ENCODE assay signal across 26 mouse cellular contexts in the genomic region with DNA sequence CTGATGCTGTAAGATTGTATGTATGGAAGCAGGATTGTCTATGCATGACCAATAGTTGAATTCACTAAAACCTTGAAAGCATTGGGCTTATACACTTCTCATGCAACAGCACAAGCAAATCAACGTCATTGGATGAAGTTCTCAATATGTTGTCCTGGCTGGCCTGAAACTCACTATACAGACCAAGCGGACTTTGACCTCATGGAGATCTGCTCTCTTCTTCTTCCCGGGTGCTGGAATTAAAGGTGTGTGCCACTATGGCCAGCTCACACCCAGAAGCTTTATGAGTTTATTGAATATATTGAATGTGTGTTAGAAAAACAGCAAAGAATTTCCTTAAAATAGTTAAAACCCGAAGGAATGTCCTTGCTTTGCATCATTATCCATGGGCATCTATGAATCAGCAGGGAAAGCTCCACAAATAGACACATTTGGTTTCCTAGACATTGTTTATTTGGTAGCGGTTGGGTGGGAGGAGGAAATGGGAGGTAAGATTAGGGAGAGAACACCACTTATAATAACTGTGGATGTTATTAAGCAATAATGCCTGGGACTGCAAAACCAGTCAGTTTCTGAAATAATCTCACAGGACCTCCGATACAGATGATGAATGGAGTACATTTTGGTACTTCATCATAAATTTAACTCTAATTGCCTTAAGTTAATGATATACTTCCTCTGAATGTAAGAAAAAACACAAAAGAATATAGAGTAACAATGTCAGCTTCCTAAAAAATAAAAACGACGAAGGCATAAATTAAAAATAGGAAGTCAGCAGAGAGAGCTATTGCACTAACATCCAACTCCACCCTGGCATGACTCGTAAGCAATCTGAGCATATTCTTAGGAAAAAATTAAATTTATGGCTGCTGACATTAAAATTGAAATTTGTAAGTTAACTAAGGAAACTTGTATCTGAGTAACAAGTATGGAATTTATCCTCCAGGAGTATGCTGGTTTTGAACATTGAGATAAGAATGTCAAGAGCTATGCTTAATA.
DNase-seq lines count a peak whose midpoint lies in the region; ATAC-seq and TF ChIP-seq lines count a peak whose summit lies in the region.
"Had no signal": no experiment of that assay in that cellular context is flagged by ENCODE, and none has a peak within 500 bp of the region (broad histone marks: within the 10 kb centered on the region; RNA-seq: fewer than 3 reads in every experiment).

No protein-coding gene starts in this region.

- CTCF ChIA-PET in Patski (lab: Charles Lee): interaction anchor here (0.9 to 1.6 kb wide), 5 partner anchors 9 to 30 kb away, joined by 3 to 6 read pairs (median 4); no protein-coding TSS in a partner anchor

- no peak for DNase-seq in Patski (ENCODE audit: low read depth, low spot score)
- DNase-seq in adrenal gland, adult (ENCODE audit: inconsistent age in 2 of 2, low spot score in 1 of 2): no peak
- DNase-seq in left cerebral cortex, adult 2 months (ENCODE audit: extremely low spot score in 1 of 2, low spot score in 2 of 2): no peak
- no peak for DNase-seq in heart, postnatal 10 days
- DNase-seq: adrenal gland, postnatal 25 days; cerebellum, adult 11-12 months; cerebellum, postnatal 10 days; forebrain, postnatal 0 days; gastrocnemius, postnatal 10 days; heart, postnatal 4 days; kidney, adult 2 months; kidney, postnatal 10 days; lung, embryonic 14.5 days; lung, postnatal 14 days; thymus, postnatal 4 days had no signal

- no peaks in the 10 kb centered on the region for H3K9me3 ChIP-seq in intestine, postnatal 0 days (ENCODE audit: control insufficient read depth)
- H3K9me3 ChIP-seq: embryonic facial prominence, embryonic 10.5 days; embryonic facial prominence, embryonic 15.5 days; forebrain, embryonic 12.5 days; limb, embryonic 13.5 days; midbrain, embryonic 13.5 days had no signal

- H3K4me3 ChIP-seq in C2C12 (ENCODE audit: insufficient read depth, poor library complexity, severe bottlenecking) (no peak overlapping the region), myocyte (no peak overlapping the region)
- H3K4me3 ChIP-seq in intestine, postnatal 0 days (ENCODE audit: low read depth, low read length): no peak overlapping the region
- no peak overlapping the region for H3K4me3 ChIP-seq in left cerebral cortex, adult 2 months
- H3K4me3 ChIP-seq: embryonic facial prominence, embryonic 10.5 days; embryonic facial prominence, embryonic 15.5 days; forebrain, embryonic 12.5 days; limb, embryonic 13.5 days; midbrain, embryonic 13.5 days had no signal

- no peak overlapping the region for H3K9ac ChIP-seq in intestine, postnatal 0 days (ENCODE audit: low read depth, low read length)
- H3K9ac ChIP-seq: embryonic facial prominence, embryonic 15.5 days; forebrain, embryonic 12.5 days; forebrain, postnatal 0 days; hindbrain, embryonic 14.5 days; limb, embryonic 13.5 days; liver, embryonic 14.5 days; lung, embryonic 14.5 days; midbrain, embryonic 13.5 days had no signal

- in situ Hi-C loops in Patski (cut with MboI; ENCODE audit: low pct_unique_long_range_greater_than_20kb): no loop called here

- peak; percentile 67 for ATAC-seq in Patski
- ATAC-seq in intestine, postnatal 0 days: peak; percentile 79
- ATAC-seq: forebrain, postnatal 0 days; midbrain, embryonic 13.5 days had no signal

- H3K79me2 ChIP-seq in C2C12 (ENCODE audit: control insufficient read depth, insufficient read depth) (no peaks in the 10 kb centered on the region), myocyte (ENCODE audit: control insufficient read depth, insufficient read depth) (no peaks in the 10 kb centered on the region)

- no peak for TF ChIP-seq POLR2A in myocyte (IDR thresholded peaks at IDR 0.05; ENCODE audit: insufficient read length, low read depth)

- H3ac ChIP-seq in C2C12 (ENCODE audit: control insufficient read depth, insufficient read length, low read depth): no peak overlapping the region
- no peak overlapping the region for H3ac ChIP-seq in myocyte (ENCODE audit: control insufficient read depth, insufficient read length)

- H3K4me2 ChIP-seq in intestine, postnatal 0 days (replicated peaks; ENCODE audit: low read depth): 0 out of 2 replicates have a peak overlapping the region, but pooled peaks have one; percentile 21
- peak overlapping the region; percentile 30 for H3K4me2 ChIP-seq in myocyte (ENCODE audit: low read depth)
- H3K4me2 ChIP-seq: embryonic facial prominence, embryonic 15.5 days; forebrain, embryonic 12.5 days; heart, embryonic 11.5 days; hindbrain, embryonic 14.5 days; limb, embryonic 13.5 days; lung, embryonic 14.5 days; midbrain, embryonic 13.5 days had no signal

- POLR2A ChIA-PET in Patski (lab: Charles Lee): no interaction called here

- H3K27me3 ChIP-seq in C2C12 (ENCODE audit: control insufficient read depth, insufficient read depth, insufficient read length) (no peaks in the 10 kb centered on the region), Patski (no peaks in the 10 kb centered on the region), myocyte (ENCODE audit: control insufficient read depth, insufficient read depth, insufficient read length) (no peaks in the 10 kb centered on the region)
- no peaks in the 10 kb centered on the region for H3K27me3 ChIP-seq in intestine, postnatal 0 days (replicated peaks; ENCODE audit: control insufficient read depth, insufficient read depth, low read length)
- H3K27me3 ChIP-seq: embryonic facial prominence, embryonic 15.5 days; forebrain, embryonic 12.5 days; limb, embryonic 13.5 days; midbrain, embryonic 13.5 days had no signal

- H3K27ac ChIP-seq in intestine, postnatal 0 days (ENCODE audit: low read depth, low read length): no peak overlapping the region
- H3K27ac ChIP-seq in left cerebral cortex, adult 2 months: no peak overlapping the region
- H3K27ac ChIP-seq: embryonic facial prominence, embryonic 10.5 days; embryonic facial prominence, embryonic 15.5 days; forebrain, embryonic 12.5 days; hindbrain, embryonic 14.5 days; limb, embryonic 13.5 days; liver, embryonic 14.5 days; midbrain, embryonic 13.5 days had no signal

- no peak for TF ChIP-seq CTCF in C2C12 (IDR thresholded peaks at IDR 0.05; ENCODE audit: control insufficient read depth, insufficient read depth, insufficient read length)
- no peak for TF ChIP-seq CTCF in Patski (IDR thresholded peaks at IDR 0.05)
- no peak for TF ChIP-seq CTCF in intestine, postnatal 0 days (IDR thresholded peaks at IDR 0.05; ENCODE audit: low read depth)
- no peak for TF ChIP-seq CTCF in left cerebral cortex, adult 2 months (IDR thresholded peaks at IDR 0.05)

- H3K79me3 ChIP-seq in C2C12 (ENCODE audit: low read depth): no peaks in the 10 kb centered on the region

- WGBS in intestine, postnatal 0 days: 48% methylated on average over 9 of the region's 9 CpGs

- H3K36me3 ChIP-seq in C2C12 (ENCODE audit: control insufficient read depth, insufficient read depth) (no peaks in the 10 kb centered on the region), myocyte (ENCODE audit: control insufficient read depth, insufficient read depth) (no peaks in the 10 kb centered on the region)
- no peaks in the 10 kb centered on the region for H3K36me3 ChIP-seq in intestine, postnatal 0 days (ENCODE audit: control insufficient read depth, insufficient read depth)
- H3K36me3 ChIP-seq: embryonic facial prominence, embryonic 10.5 days; embryonic facial prominence, embryonic 15.5 days; forebrain, embryonic 12.5 days; limb, embryonic 13.5 days; midbrain, embryonic 13.5 days had no signal

- peaks cover 6% of the 10 kb centered on the region; the same call in 1 of the 2 replicates for H3K4me1 ChIP-seq in intestine, postnatal 0 days (replicated peaks; ENCODE audit: control insufficient read depth, insufficient read depth, low read length)
- H3K4me1 ChIP-seq: embryonic facial prominence, embryonic 10.5 days; embryonic facial prominence, embryonic 15.5 days; forebrain, embryonic 12.5 days; limb, embryonic 13.5 days; midbrain, embryonic 13.5 days had no signal

- intact Hi-C loops in left cerebral cortex, adult 2 months (cut with DNase I): no loop called here
- intact Hi-C loops in heart, postnatal 10 days (cut with DNase I): no loop called here

TF ChIP-seq in C2C12, 6 proteins besides CTCF, POLR2A, EP300 and RAD21:
- TF ChIP-seq CEBPB (IDR thresholded peaks at IDR 0.05; ENCODE audit: low read depth): peak; percentile 72
- TF ChIP-seq MYOG (IDR thresholded peaks at IDR 0.05; ENCODE audit: control insufficient read depth, extremely low read depth, insufficient read length): no peak
- TF ChIP-seq USF1 (IDR thresholded peaks at IDR 0.05; ENCODE audit: low read depth): no peak
- TF ChIP-seq MYOD1 (IDR thresholded peaks at IDR 0.05; ENCODE audit: control insufficient read depth, insufficient read length, low read depth): no peak
- no peak for TF ChIP-seq MAX (IDR thresholded peaks at IDR 0.05)
- TF ChIP-seq FOSL1 (IDR thresholded peaks at IDR 0.05; ENCODE audit: insufficient read depth, low read length, poor library complexity, severe bottlenecking): no peak

TF ChIP-seq in myocyte, 11 proteins besides CTCF, POLR2A, EP300 and RAD21:
- TF ChIP-seq POLR2AphosphoS2 (IDR thresholded peaks at IDR 0.05; ENCODE audit: insufficient read length, low read depth): no peak
- peak; percentile 61 for TF ChIP-seq CEBPB (IDR thresholded peaks at IDR 0.05; ENCODE audit: insufficient read depth, poor library complexity, severe bottlenecking)
TF ChIP-seq in myocyte: peak in this region for 1.
